Mouse (Mus musculus) forebrain, embryonic 10.5 days (tissue): ENCODE measurements around the gene Elobl. TPM values are rescaled to one million over a fixed set of nuclear protein-coding genes. Genes with fewer than 3 reads are reported as not detected.

Experiments
- DNase-seq: peaks from one replicate; pipeline ENCODE4 v3.0.0-alpha.2; 2017; ENCODE audit warnings: low spot score; ENCODE audit errors: extremely low spot score
- H3K27ac ChIP-seq: fragments of 300-500 bp; sonication (generic); 2 replicates; pipeline ENCODE4 v1.5.1; 2016; ENCODE audit warnings: mild to moderate bottlenecking
- H3K27me3 ChIP-seq: fragments of 300-500 bp; sonication (generic); 2 replicates; pipeline ENCODE4 v1.6.1; 2016; ENCODE audit warnings: mild to moderate bottlenecking; ENCODE audit not compliant: poor library complexity, severe bottlenecking
- H3K36me3 ChIP-seq: fragments of 300-500 bp; sonication (generic); replicated peaks from 2 replicates; pipeline ENCODE4 v1.6.1; 2016; ENCODE audit warnings: mild to moderate bottlenecking, moderate library complexity
- H3K4me1 ChIP-seq: fragments of 300-500 bp; sonication (generic); 2 replicates; pipeline ENCODE4 v1.6.1; 2016
- H3K4me3 ChIP-seq: fragments of 300-500 bp; sonication (generic); 2 replicates; pipeline ENCODE4 v1.5.1; 2016; ENCODE audit warnings: mild to moderate bottlenecking, moderate library complexity
- H3K9me3 ChIP-seq: fragments of 300-500 bp; sonication (generic); 2 replicates; pipeline ENCODE4 v1.6.1; 2016; ENCODE audit warnings: mild to moderate bottlenecking, moderate library complexity
- WGBS: fragments of 180-500 bp; shearing (Covaris S2); methylation state at CpG from one replicate; pipeline ENCODE4 v1.1.7; 2016; 5-methylcytosine and 5-hydroxymethylcytosine counted together
- polyA plus RNA-seq: library from polyadenylated mRNA; unstranded; fragments of >200 nt; fragmentation: Nextera tagmentation; extraction: Ambion mirVana; gene quantifications from 2 replicates; pipeline ENCODE4 v1.2.1, GENCODE M21; 2016

Elobl gene
- polyA plus RNA-seq, 1 experiment from 2014 or later: not detected

GRCm38 (mm10) chr11:88948896-88949295, 17.8 kb downstream of the Elobl start:
- Histone ChIP-seq H3K4me1 (peaks cover 10% of the 10 kb centered on the region), H3K9me3 (no peaks in the 10 kb centered on the region), H3K4me3 (no peak overlapping the region), H3K36me3 (peaks cover 79% of the 10 kb centered on the region), H3K27ac (no peak overlapping the region), H3K27me3 (no peaks in the 10 kb centered on the region)
- WGBS: 85% methylated on average over 8 of the region's 8 CpGs
- no peak for DNase-seq

GRCm38 (mm10) chr11:88945971-88946585, 20.7 kb downstream of the Elobl start:
- H3K4me3 ChIP-seq: no peak overlapping the region
- H3K27me3 ChIP-seq: no peaks in the 10 kb centered on the region
- H3K9me3 ChIP-seq: no peaks in the 10 kb centered on the region
- H3K27ac ChIP-seq: no peak overlapping the region
- no peak for DNase-seq
- H3K4me1 ChIP-seq: no peaks in the 10 kb centered on the region
- WGBS: 87% methylated on average over 8 of the region's 8 CpGs
- H3K36me3 ChIP-seq: peaks cover 86% of the 10 kb centered on the region

GRCm38 (mm10) chr11:88941489-88941888, 25.2 kb downstream of the Elobl start:
- Histone ChIP-seq H3K27ac (no peak overlapping the region), H3K27me3 (no peaks in the 10 kb centered on the region), H3K4me3 (no peak overlapping the region), H3K36me3 (peaks cover 93% of the 10 kb centered on the region), H3K9me3 (no peaks in the 10 kb centered on the region; the same call in 1 of the 2 replicates), H3K4me1 (no peaks in the 10 kb centered on the region)
- no peak for DNase-seq
- WGBS: 84% methylated on average over 12 of the region's 12 CpGs

GRCm38 (mm10) chr11:88939634-88940033, 27.1 kb downstream of the Elobl start:
- no peak for DNase-seq
- H3K4me1 ChIP-seq: no peaks in the 10 kb centered on the region
- no peaks in the 10 kb centered on the region for H3K27me3 ChIP-seq
- no peak overlapping the region for H3K27ac ChIP-seq
- H3K36me3 ChIP-seq: peaks cover 93% of the 10 kb centered on the region
- no peaks in the 10 kb centered on the region; the same call in 1 of the 2 replicates for H3K9me3 ChIP-seq
- H3K4me3 ChIP-seq: no peak overlapping the region
- WGBS: 96% methylated on average over 4 of the region's 4 CpGs

GRCm38 (mm10) chr11:88938770-88939169, 28.0 kb downstream of the Elobl start:
- Histone ChIP-seq H3K9me3 (no peaks in the 10 kb centered on the region; the same call in 1 of the 2 replicates), H3K4me3 (no peak overlapping the region), H3K4me1 (no peaks in the 10 kb centered on the region), H3K27ac (no peak overlapping the region), H3K27me3 (no peaks in the 10 kb centered on the region), H3K36me3 (peaks cover 93% of the 10 kb centered on the region)
- WGBS: 93% methylated on average over 2 of the region's 2 CpGs
- DNase-seq: no peak

GRCm38 (mm10) chr11:88937886-88938285, 28.8 kb downstream of the Elobl start:
- no peak for DNase-seq
- H3K27ac ChIP-seq: no peak overlapping the region
- no peaks in the 10 kb centered on the region for H3K4me1 ChIP-seq
- H3K4me3 ChIP-seq: no peak overlapping the region
- no peaks in the 10 kb centered on the region; the same call in 1 of the 2 replicates for H3K9me3 ChIP-seq
- WGBS: 91% methylated on average over 2 of the region's 2 CpGs
- H3K27me3 ChIP-seq: no peaks in the 10 kb centered on the region
- peaks cover 93% of the 10 kb centered on the region for H3K36me3 ChIP-seq

GRCm38 (mm10) chr11:88934089-88935000, 32.4 kb downstream of the Elobl start:
- Histone ChIP-seq H3K9me3 (no peaks in the 10 kb centered on the region; the same call in 1 of the 2 replicates), H3K4me1 (no peaks in the 10 kb centered on the region), H3K36me3 (peaks cover 95% of the 10 kb centered on the region), H3K27ac (no peak overlapping the region), H3K4me3 (no peak overlapping the region), H3K27me3 (no peaks in the 10 kb centered on the region)
- WGBS: 94% methylated on average over 19 of the region's 19 CpGs
- DNase-seq: no peak

- no peaks in the 10 kb centered on the region for H3K4me1 ChIP-seq
- peaks cover 96% of the 10 kb centered on the region for H3K36me3 ChIP-seq
- H3K4me3 ChIP-seq: no peak overlapping the region
- DNase-seq: no peak
- H3K27ac ChIP-seq: no peak overlapping the region
- WGBS: 94% methylated on average over 9 of the region's 9 CpGs
- no peaks in the 10 kb centered on the region for H3K27me3 ChIP-seq
- no peaks in the 10 kb centered on the region for H3K9me3 ChIP-seq
Observed at GRCm38 (mm10) chr11:88933030-88933429, 33.7 kb downstream of the Elobl start.

- no peaks in the 10 kb centered on the region for H3K27me3 ChIP-seq
- H3K27ac ChIP-seq: no peak overlapping the region
- no peaks in the 10 kb centered on the region for H3K4me1 ChIP-seq
- no peak overlapping the region for H3K4me3 ChIP-seq
- no peak for DNase-seq
- WGBS: 79% methylated on average over 14 of the region's 14 CpGs
- H3K36me3 ChIP-seq: peaks cover 96% of the 10 kb centered on the region
- no peaks in the 10 kb centered on the region for H3K9me3 ChIP-seq
Observed at GRCm38 (mm10) chr11:88931692-88932530, 34.8 kb downstream of the Elobl start.

- Histone ChIP-seq H3K9me3 (no peaks in the 10 kb centered on the region), H3K4me3 (no peak overlapping the region), H3K27me3 (no peaks in the 10 kb centered on the region), H3K27ac (no peak overlapping the region), H3K36me3 (peaks cover 95% of the 10 kb centered on the region), H3K4me1 (no peaks in the 10 kb centered on the region)
- DNase-seq: no peak
- WGBS: 93% methylated on average over 5 of the region's 5 CpGs
Observed at GRCm38 (mm10) chr11:88926566-88926965, 40.2 kb downstream of the Elobl start.
